Comparison of ENCODE assay signal across 8 mouse cellular contexts in genomic region chr9:121778066-121778624, GRCm38 (mm10). TPM values are rescaled to one million over a fixed set of nuclear protein-coding genes. Genes with fewer than 3 reads are reported as not detected.
DNase-seq lines count a peak whose midpoint lies in the region; ATAC-seq and TF ChIP-seq lines count a peak whose summit lies in the region.

No protein-coding gene starts in this region.

- no peak for ATAC-seq in G1E (ENCODE audit: extremely low read depth, insufficient number of reproducible peaks, low FRiP score, poor library complexity, severe bottlenecking)
- 0 out of 2 replicates have a peak, but pooled peaks have one; percentile 21 for ATAC-seq in megakaryocyte, adult 5-6 weeks (ENCODE audit: poor library complexity, severe bottlenecking)

- H3K9me3 ChIP-seq in G1E (replicated peaks): 0 out of 2 replicates have a peak, but pooled peaks cover 5% of the 10 kb centered on the region

- peaks cover 4% of the 10 kb centered on the region; the same call in 1 of the 2 replicates for H3K27me3 ChIP-seq in G1E (ENCODE audit: insufficient read depth, low read length)

- H3K4me3 ChIP-seq in G1E (ENCODE audit: low read depth, low read length): 0 out of 2 replicates have a peak overlapping the region, but pooled peaks have one; percentile 9

- H3K36me3 ChIP-seq in G1E (replicated peaks): no peaks in the 10 kb centered on the region

- no peaks in the 10 kb centered on the region for H3K4me1 ChIP-seq in G1E (ENCODE audit: insufficient read depth, low read depth, low read length)

- peak; percentile 60 for DNase-seq in adrenal gland, postnatal 14 days
- no peak for DNase-seq in adrenal gland, postnatal 4 days (ENCODE audit: low spot score in 2 of 2)
- no peak for DNase-seq in G1E (ENCODE audit: low spot score)
- peak; percentile 71 to 83 for DNase-seq in frontal cortex, adult 2 months (ENCODE audit: extremely low spot score in 1 of 2, low spot score in 1 of 2)
- peak; percentile 65 to 76 for DNase-seq in kidney, postnatal 4 days
- peak; percentile 85 for DNase-seq in right cerebral cortex, postnatal 36 days (ENCODE audit: low spot score in 2 of 2)
- DNase-seq in spleen, postnatal 36 days (ENCODE audit: low spot score in 2 of 2): no peak

- TF ChIP-seq CTCF in G1E (IDR thresholded peaks at IDR 0.05; ENCODE audit: low read depth, low read length): no peak

RNA-seq across cellular contexts. Expression of gene Klhl40, which starts 0.7 kb away (rescaled TPM):
- total RNA-seq in adrenal gland, postnatal 14 days (2021): not detected in 2 replicates
- 1 to 10 TPM; 1.9 to 3.8 TPM for total RNA-seq in adrenal gland, postnatal 4 days (2021)
- total RNA-seq in G1E (2014; fragmentation: Nextera tagmentation): not detected in 2 replicates
- not detected in 2 replicates for total RNA-seq in G1E (2017)
- not detected in 2 replicates for polyA plus RNA-seq in G1E (2012)
- 10.1 and 11.4 TPM in 2 replicates for polyA plus RNA-seq in frontal cortex, adult 2 months (2012; rRNA removed)
- not detected in 2 replicates for total RNA-seq in megakaryocyte, adult 5-6 weeks (2015)
- not detected in 2 replicates for total RNA-seq in megakaryocyte, adult 5-6 weeks (2017)

RNA-seq across cellular contexts. Expression of gene Hhatl, which starts 14.2 kb away (rescaled TPM):
- not detected in 2 replicates for total RNA-seq in adrenal gland, postnatal 14 days (2021)
- 1 to 10 TPM; 1.5 to 4.5 TPM for total RNA-seq in adrenal gland, postnatal 4 days (2021)
- total RNA-seq in G1E (2014; fragmentation: Nextera tagmentation) (not detected in 2 replicates), G1E (2017) (not detected in 2 replicates)
- not detected in 2 replicates for polyA plus RNA-seq in G1E (2012)
- polyA plus RNA-seq in frontal cortex, adult 2 months (2012; rRNA removed): 17.7 and 19.6 TPM in 2 replicates
- total RNA-seq in megakaryocyte, adult 5-6 weeks (2015): not detected in 2 replicates
- total RNA-seq in megakaryocyte, adult 5-6 weeks (2017): not detected in 2 replicates

RNA-seq across cellular contexts. Expression of gene Zfp651, which starts 19.0 kb away (rescaled TPM):
- 30.1 and 36.8 TPM in 2 replicates for total RNA-seq in adrenal gland, postnatal 14 days (2021)
- total RNA-seq in adrenal gland, postnatal 4 days (2021): 10 to 100 TPM; 66.6 to 72.6 TPM
- not detected in 2 replicates for total RNA-seq in G1E (2014; fragmentation: Nextera tagmentation)
- total RNA-seq in G1E (2017): 0.05 and 0.12 TPM in 2 replicates
- 0.07 and 0.08 TPM in 2 replicates for polyA plus RNA-seq in G1E (2012)
- polyA plus RNA-seq in frontal cortex, adult 2 months (2012; rRNA removed): 98.0 and 101 TPM in 2 replicates
- total RNA-seq in megakaryocyte, adult 5-6 weeks (2015): not detected in 2 replicates
- not detected in 2 replicates for total RNA-seq in megakaryocyte, adult 5-6 weeks (2017)

RNA-seq across cellular contexts. Expression of gene Nktr, which starts 59.2 kb away (rescaled TPM):
- total RNA-seq in adrenal gland, postnatal 14 days (2021): 78.1 and 84.8 TPM in 2 replicates
- 100 to 1,000 TPM; 102 to 124 TPM for total RNA-seq in adrenal gland, postnatal 4 days (2021)
- total RNA-seq in G1E (2014; fragmentation: Nextera tagmentation) (267 and 339 TPM in 2 replicates), G1E (2017) (109 and 135 TPM in 2 replicates)
- 22.6 and 33.2 TPM in 2 replicates for polyA plus RNA-seq in G1E (2012)
- polyA plus RNA-seq in frontal cortex, adult 2 months (2012; rRNA removed): 133 and 161 TPM in 2 replicates
- total RNA-seq in megakaryocyte, adult 5-6 weeks (2015): 72.1 and 87.3 TPM in 2 replicates
- 69.6 and 110 TPM in 2 replicates for total RNA-seq in megakaryocyte, adult 5-6 weeks (2017)

Comparison
In these comparisons a context has a peak if more than half of its experiments do, and no peak if none do; other contexts are left out.
1. DNase-seq: peak in adrenal gland, postnatal 14 days (single experiment), frontal cortex, adult 2 months (2 of 2), kidney, postnatal 4 days (2 of 2) and right cerebral cortex, postnatal 36 days (2 of 2); none in adrenal gland, postnatal 4 days (0 of 2), G1E (single experiment) and spleen, postnatal 36 days (0 of 2).
2. RNA of gene Zfp651, which starts 19.0 kb away (total RNA-seq): 66.6 to 72.6 TPM in adrenal gland, postnatal 4 days and 30.1 to 36.8 TPM in adrenal gland, postnatal 14 days; 0.05 to 0.12 TPM in G1E and not detected in megakaryocyte, adult 5-6 weeks; every median in the first group is over 10 times any median in the second.